ENCODE assay signal across 32 mouse cellular contexts in the genomic region with DNA sequence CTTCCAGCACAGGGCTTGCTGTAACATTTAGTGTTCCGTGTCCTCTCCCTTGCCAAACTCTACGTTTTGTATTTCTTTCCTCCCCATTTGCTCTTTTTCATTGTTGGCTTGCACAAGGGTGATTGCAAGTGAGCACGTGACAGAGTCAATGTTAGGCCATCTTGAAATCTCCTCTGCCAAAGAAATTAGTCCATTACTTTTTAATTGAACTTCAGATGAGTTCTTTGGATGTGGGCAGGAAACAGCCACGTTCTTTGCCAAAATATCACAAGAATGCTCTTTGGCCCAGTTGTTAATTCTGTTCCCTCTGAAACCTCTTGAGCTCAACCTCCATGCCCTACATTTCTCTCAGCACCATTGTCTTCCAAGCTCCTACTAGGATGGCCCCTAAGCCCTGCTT.
"Had no signal": no experiment of that assay in that cellular context is flagged by ENCODE, and none has a peak within 500 bp of the region (broad histone marks: within the 10 kb centered on the region; RNA-seq: fewer than 3 reads in every experiment).

No protein-coding gene starts in this region.

- H3K36me3 ChIP-seq: limb, embryonic 10.5 days; limb, embryonic 12.5 days; limb, embryonic 13.5 days; limb, embryonic 15.5 days; liver, embryonic 12.5 days; liver, embryonic 13.5 days; liver, embryonic 15.5 days; lung, embryonic 15.5 days; midbrain, embryonic 10.5 days; midbrain, embryonic 12.5 days; midbrain, embryonic 13.5 days; midbrain, embryonic 15.5 days; neural tube, embryonic 12.5 days had no signal

- DNase-seq: left cerebral cortex, postnatal 4 days; liver; liver, embryonic 13.5 days; liver, postnatal 0 days; lung, adult 18-20 months; lung, adult 2 months; lung, embryonic 14.5 days; lung, postnatal 10 days; lung, postnatal 14 days; lung, postnatal 36 days; lung, postnatal 4 days; midbrain, embryonic 14.5 days had no signal

- H3K4me1 ChIP-seq: liver, embryonic 12.5 days; liver, embryonic 13.5 days; liver, embryonic 15.5 days; megakaryocyte, embryonic 14.5 days; midbrain, embryonic 10.5 days; neural tube, embryonic 12.5 days had no signal

- H3K9ac ChIP-seq: limb, embryonic 12.5 days; limb, embryonic 13.5 days; limb, embryonic 15.5 days; liver, embryonic 12.5 days; liver, embryonic 13.5 days; liver, embryonic 14.5 days; liver, embryonic 15.5 days; liver, postnatal 0 days; lung, embryonic 14.5 days; lung, embryonic 15.5 days; midbrain, embryonic 12.5 days; midbrain, embryonic 13.5 days; midbrain, embryonic 15.5 days; neural tube, embryonic 12.5 days had no signal

- H3K4me2 ChIP-seq: limb, embryonic 12.5 days; limb, embryonic 13.5 days; limb, embryonic 15.5 days; liver, embryonic 11.5 days; liver, embryonic 12.5 days; liver, embryonic 13.5 days; liver, embryonic 15.5 days; lung, embryonic 14.5 days; lung, embryonic 15.5 days; midbrain, embryonic 11.5 days; midbrain, embryonic 12.5 days; midbrain, embryonic 13.5 days; midbrain, embryonic 15.5 days; neural tube, embryonic 12.5 days had no signal

- ATAC-seq: liver, embryonic 12.5 days; liver, postnatal 0 days; lung, postnatal 0 days; midbrain, embryonic 13.5 days; midbrain, embryonic 15.5 days; midbrain, embryonic 16.5 days had no signal

- H3K27ac ChIP-seq: limb, embryonic 10.5 days; limb, embryonic 12.5 days; limb, embryonic 13.5 days; limb, embryonic 15.5 days; liver, embryonic 12.5 days; liver, embryonic 13.5 days; liver, embryonic 14.5 days; liver, embryonic 15.5 days; lung, embryonic 15.5 days; macrophage; midbrain, embryonic 10.5 days; midbrain, embryonic 12.5 days; midbrain, embryonic 13.5 days; midbrain, embryonic 15.5 days; neural tube, embryonic 12.5 days had no signal

- H3K4me3 ChIP-seq: limb, embryonic 10.5 days; limb, embryonic 12.5 days; limb, embryonic 13.5 days; limb, embryonic 15.5 days; liver, embryonic 12.5 days; liver, embryonic 13.5 days; liver, embryonic 15.5 days; lung, embryonic 15.5 days; megakaryocyte, embryonic 14.5 days; midbrain, embryonic 10.5 days; midbrain, embryonic 12.5 days; midbrain, embryonic 13.5 days; midbrain, embryonic 15.5 days; myocyte; neural tube, embryonic 12.5 days had no signal

- H3K27me3 ChIP-seq: limb, embryonic 12.5 days; limb, embryonic 13.5 days; limb, embryonic 15.5 days; liver, embryonic 12.5 days; liver, embryonic 13.5 days; liver, embryonic 15.5 days; lung, embryonic 15.5 days; megakaryocyte, embryonic 14.5 days; midbrain, embryonic 12.5 days; midbrain, embryonic 13.5 days; midbrain, embryonic 15.5 days; neural tube, embryonic 12.5 days had no signal

- H3K9me3 ChIP-seq: limb, embryonic 10.5 days; limb, embryonic 13.5 days; limb, embryonic 15.5 days; liver, embryonic 13.5 days; liver, embryonic 15.5 days; lung, embryonic 15.5 days; midbrain, embryonic 10.5 days; midbrain, embryonic 12.5 days; midbrain, embryonic 13.5 days; midbrain, embryonic 15.5 days; neural tube, embryonic 12.5 days had no signal
